Mouse (Mus musculus): Measurements from ENCODE around the gene Il22.

DNA sequence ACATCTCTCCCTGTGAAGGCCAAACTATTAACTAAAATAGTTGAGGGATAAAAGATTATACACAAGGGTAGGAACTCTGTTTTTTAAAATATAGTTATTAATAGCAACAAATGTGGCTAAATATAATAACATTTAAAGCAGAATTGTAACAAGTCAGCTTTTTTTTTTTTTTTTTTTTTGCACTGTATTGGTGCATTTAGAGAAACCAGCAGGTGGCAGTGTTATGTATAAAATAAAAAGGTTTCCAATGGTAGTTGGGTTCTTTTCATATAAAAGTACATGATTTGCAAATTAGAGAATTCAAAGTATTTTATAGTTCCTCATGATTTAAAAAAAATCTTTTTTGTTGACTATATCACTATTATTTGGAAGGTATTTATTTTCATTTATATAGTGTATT lies 48.8 kb upstream of the Il22 start:
- no peak for TF ChIP-seq CTCF (IDR thresholded peaks at IDR 0.05; ENCODE audit: borderline replicate concordance, insufficient read depth, low read length)
- no peak for TF ChIP-seq POLR2A (IDR thresholded peaks at IDR 0.05; ENCODE audit: low read depth, low read length)

All from embryonic fibroblast, embryonic 13.5 days (primary cell).